Mouse (Mus musculus) brain, embryonic 14.5 days (tissue): ENCODE data around the gene Cant1.

Source experiments
- CTCF ChIP-seq: fragments of 200-500 bp; IDR thresholded peaks from 2 replicates; pipeline ENCODE4 v1.5.1; 2012; ENCODE audit warnings: inconsistent platforms, mild to moderate bottlenecking, moderate library complexity, borderline replicate concordance; ENCODE audit not compliant: insufficient read depth, insufficient read length; ENCODE audit errors: extremely low read depth
- POLR2A ChIP-seq: fragments of 200-500 bp; IDR thresholded peaks from 2 replicates; pipeline ENCODE4 v1.6.1; 2012; ENCODE audit warnings: mild to moderate bottlenecking, inconsistent platforms, borderline replicate concordance; ENCODE audit not compliant: poor library complexity, insufficient read depth, insufficient read length, severe bottlenecking; ENCODE audit errors: extremely low read depth

GRCm38 (mm10) chr11:118362501-118362900, 56.4 kb downstream of the Cant1 start:
- no peak for TF ChIP-seq CTCF
- no peak for TF ChIP-seq POLR2A
